Mouse (Mus musculus) CH12.LX (cell line): ENCODE results near the gene Defb22.

Experiments used
- CHD1 ChIP-seq: IDR thresholded peaks from 2 replicates; pipeline ENCODE4 v1.6.1; 2012; ENCODE audit warnings: low read depth, low read length, improper control_type of control experiment, inconsistent platforms
- CHD2 ChIP-seq: IDR thresholded peaks from 2 replicates; pipeline ENCODE4 v1.6.1; 2011; ENCODE audit warnings: low read length, improper control_type of control experiment
- CTCF ChIP-seq, 2 experiments: IDR thresholded peaks in 1 of 2; conservative IDR thresholded peaks in 1 of 2; 2 replicates each; pipeline ENCODE4 v1.5.1; 2011 to 2012; ENCODE audit warnings: low read depth in 2 of 2, low read length in 2 of 2, improper control_type of control experiment in 1 of 2, inconsistent platforms in 1 of 2, mild to moderate bottlenecking in 1 of 2, moderate library complexity in 1 of 2
- EP300 ChIP-seq: IDR thresholded peaks from 2 replicates; pipeline ENCODE4 v1.6.1; 2011; ENCODE audit warnings: low read length, improper control_type of control experiment
- HCFC1 ChIP-seq: IDR thresholded peaks from 2 replicates; pipeline ENCODE4 v1.6.1; 2012; ENCODE audit warnings: low read depth, mild to moderate bottlenecking, inconsistent platforms, low read length, improper control_type of control experiment
- KAT2A ChIP-seq: IDR thresholded peaks from 2 replicates; pipeline ENCODE4 v1.6.1; 2012; ENCODE audit warnings: low read length, improper control_type of control experiment, inconsistent platforms; ENCODE audit not compliant: insufficient replicate concordance
- MAX ChIP-seq: IDR thresholded peaks from 2 replicates; pipeline ENCODE4 v1.6.1; 2011; ENCODE audit warnings: low read length, improper control_type of control experiment
- POLR2A ChIP-seq: IDR thresholded peaks from 2 replicates; pipeline ENCODE4 v1.6.1; 2011; ENCODE audit warnings: low read depth, mild to moderate bottlenecking, improper control_type of control experiment, low read length
- POLR2AphosphoS2 ChIP-seq: IDR thresholded peaks from 2 replicates; pipeline ENCODE4 v1.6.1; 2011; ENCODE audit warnings: low read depth, low read length, improper control_type of control experiment
- RCOR1 ChIP-seq: conservative IDR thresholded peaks from 2 replicates; pipeline ENCODE4 v1.6.1; 2012; ENCODE audit warnings: low read depth, mild to moderate bottlenecking, inconsistent platforms, low read length, improper control_type of control experiment
- TCF12 ChIP-seq: IDR thresholded peaks from 2 replicates; pipeline ENCODE4 v1.6.1; 2014; ENCODE audit warnings: low read depth, mild to moderate bottlenecking, inconsistent platforms, low read length, improper control_type of control experiment
- UBTF ChIP-seq: IDR thresholded peaks from 2 replicates; pipeline ENCODE4 v1.6.1; 2012; ENCODE audit warnings: low read depth, mild to moderate bottlenecking, inconsistent platforms, low read length, improper control_type of control experiment, moderate library complexity
- ZC3H11A ChIP-seq: IDR thresholded peaks from 2 replicates; pipeline ENCODE4 v1.6.1; 2012; ENCODE audit warnings: low read depth, mild to moderate bottlenecking, inconsistent platforms, low read length, improper control_type of control experiment

DNA sequence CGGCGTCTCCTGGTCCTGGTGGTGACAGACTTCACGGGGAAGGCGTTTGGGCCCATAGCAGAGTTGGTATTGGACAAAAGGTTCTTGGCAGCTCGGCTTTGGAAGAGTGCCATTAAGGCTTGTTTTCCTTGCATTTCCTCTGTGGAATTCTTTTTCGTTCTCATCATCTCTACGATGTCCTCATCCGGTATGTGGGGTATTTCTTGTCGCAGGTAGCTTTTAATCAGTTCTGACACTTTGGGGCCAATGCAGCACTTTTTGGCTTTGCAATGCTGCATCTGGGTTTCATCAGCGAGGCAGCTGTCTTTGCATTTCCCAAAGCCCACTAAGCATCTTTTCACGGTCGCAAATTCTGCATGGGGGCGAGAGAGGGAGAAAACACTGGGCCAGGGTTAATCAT is 30.7 kb downstream of the Defb22 start:
- TF ChIP-seq POLR2A, result no peak
- no peak for TF ChIP-seq EP300
- TF ChIP-seq CTCF (conservative IDR thresholded peaks at IDR 0.05 in 1 of 2, IDR thresholded peaks at IDR 0.05 in 1 of 2; ENCODE audit: low read depth in 2 of 2, low read length in 2 of 2), result no peak
- no peak for TF ChIP-seq HCFC1
- no peak for TF ChIP-seq CHD1
- TF ChIP-seq POLR2AphosphoS2, result no peak
- no peak for TF ChIP-seq KAT2A
- TF ChIP-seq TCF12, result no peak
- no peak for TF ChIP-seq RCOR1
- no peak for TF ChIP-seq CHD2
- no peak for TF ChIP-seq ZC3H11A
- TF ChIP-seq MAX, result no peak
- no peak for TF ChIP-seq UBTF
